Mouse (Mus musculus) adipocyte (in vitro differentiated cells): ENCODE measurements around the gene Osbpl7.

Experiments used
- DNase-seq: peaks from one replicate; pipeline ENCODE4 v3.0.0-alpha.2; 2016; ENCODE audit warnings: low spot score

Osbpl7 gene

DNA sequence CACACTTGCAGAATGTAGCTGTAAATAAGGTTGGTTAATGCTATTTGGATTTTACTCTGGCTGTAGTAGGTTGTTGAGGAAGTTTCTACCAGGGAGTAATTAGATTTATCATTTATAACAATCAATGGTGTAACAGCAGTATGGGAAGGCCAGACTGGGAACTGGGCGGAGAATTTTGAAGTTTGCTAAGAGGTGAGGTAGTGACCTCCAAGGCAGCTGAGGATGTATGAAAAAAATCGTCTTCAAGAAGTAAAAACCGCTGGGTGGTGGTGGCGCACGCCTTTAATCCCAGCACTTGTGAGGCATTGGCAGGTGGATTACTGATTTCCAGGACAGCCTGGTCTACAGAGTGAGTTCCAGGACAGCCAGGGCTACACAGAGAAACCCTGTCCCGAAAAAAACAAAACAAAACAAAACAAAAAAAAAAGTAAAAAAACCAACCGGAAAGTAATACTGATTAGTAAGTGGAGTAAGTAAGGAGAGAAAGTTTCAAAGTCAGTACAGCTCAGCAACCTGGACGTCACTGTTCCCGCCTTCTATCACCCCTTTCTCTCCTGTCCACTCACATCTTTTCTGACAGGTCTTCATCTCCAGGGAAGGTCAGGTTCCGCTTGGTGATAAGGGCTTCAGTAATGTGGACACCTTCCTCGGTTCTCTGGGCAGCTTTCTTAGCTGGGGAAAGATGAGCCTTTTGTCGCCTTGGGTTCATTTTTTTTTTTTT is 10.0 kb upstream of the Osbpl7 start:
- DNase-seq, result no peak

DNA sequence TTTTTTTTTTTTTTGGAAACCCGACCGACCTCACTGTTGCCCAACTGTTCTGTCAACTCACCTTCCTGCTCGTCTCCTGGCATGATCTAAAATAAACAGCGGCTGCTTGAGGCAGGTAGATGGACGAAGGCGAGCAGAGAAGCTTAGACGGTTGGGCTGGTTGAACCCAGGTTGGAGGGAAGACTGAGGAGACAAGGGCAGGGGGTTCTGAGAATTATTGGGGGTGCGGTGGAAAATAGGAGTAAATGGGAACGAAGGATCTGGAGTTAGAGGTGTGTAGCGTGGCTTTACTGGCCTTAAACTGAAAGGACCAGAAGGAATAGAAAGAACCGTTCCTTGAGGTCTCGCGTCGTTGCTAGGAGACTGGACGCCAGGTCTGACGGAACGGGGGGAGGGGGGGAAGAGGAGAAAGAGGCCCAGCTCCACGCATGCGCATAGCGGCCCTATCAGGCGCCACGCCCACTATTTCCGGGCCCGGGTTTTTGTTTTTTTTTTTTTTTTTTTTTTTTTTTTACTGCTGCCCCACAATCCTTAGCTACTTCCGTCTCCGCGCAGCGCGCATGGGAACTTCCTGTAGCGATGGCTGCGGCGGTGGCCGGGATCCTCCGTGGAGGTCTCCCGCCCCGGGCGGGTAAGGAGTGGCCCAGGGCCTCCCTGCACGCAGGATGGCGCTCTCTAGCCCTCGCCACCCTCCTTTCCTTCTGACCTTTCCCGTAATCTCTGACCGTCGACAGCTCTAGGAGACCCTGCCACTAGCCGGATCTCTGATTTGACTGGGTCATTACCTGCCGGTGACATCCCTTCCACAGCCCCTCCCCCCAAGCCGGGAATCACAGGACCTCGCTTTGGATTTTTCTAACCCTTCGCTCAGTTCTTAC is 9.2 kb upstream of the Osbpl7 start, which contains the start of the genes Lrrc46 and Mrpl10:
Gene Lrrc46 (minus strand): TSS at position 386 of the 878 bp plus-strand sequence.
Gene Mrpl10 (plus strand): TSS at position 539 of the 878 bp plus-strand sequence.
- DNase-seq, result peak; percentile 88

GRCm38 (mm10) chr11:97044902-97045301 is 5.5 kb upstream of the Osbpl7 start:
- no peak for DNase-seq

DNA sequence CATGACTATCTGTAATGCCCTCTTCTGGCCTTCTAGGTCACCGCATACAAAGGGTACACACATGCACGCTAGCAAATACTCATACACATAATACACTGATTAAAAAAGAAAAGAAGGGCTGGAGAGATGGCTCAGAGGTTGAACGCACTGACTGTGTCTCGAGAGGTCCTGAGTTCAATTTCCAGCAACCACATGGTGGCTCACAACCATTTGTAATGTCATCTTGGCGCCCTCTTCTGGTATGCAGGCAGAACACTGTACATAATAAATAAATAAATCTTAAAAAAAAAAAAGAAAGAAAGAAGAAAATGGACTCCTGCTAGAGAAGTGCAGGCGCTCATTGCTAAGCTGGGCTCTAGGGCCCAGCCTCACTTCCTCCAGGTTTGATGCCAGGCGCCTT is 4.6 kb upstream of the Osbpl7 start:
- DNase-seq, result no peak

DNA sequence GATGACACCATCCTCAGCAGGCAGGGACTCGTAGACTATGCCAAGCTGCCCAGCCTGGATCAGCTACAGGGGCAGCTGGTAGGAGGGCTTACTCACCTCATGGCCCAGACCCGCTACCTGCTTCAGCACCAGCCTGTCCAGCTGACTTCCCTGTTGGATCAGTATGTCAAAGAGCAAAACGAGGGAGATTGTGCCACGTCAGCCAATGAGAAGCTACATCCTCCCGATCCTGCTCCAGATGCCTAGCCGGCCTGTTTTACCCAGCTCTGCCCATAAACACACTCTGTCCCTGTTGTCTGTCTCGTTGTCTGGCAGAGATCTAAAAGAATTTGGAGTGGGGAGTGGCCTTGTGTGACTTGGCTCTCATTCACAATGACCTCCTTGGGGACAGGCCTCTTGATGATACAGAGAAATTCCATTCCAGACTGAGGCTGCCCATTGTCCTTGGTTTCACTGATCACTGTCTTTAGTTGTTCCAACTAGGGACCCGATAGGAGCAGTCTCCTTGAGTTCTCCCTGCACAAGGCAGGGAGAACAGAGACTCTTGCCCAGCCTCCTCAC is 2.3 kb upstream of the Osbpl7 start:
- peak; percentile 72 for DNase-seq

DNA sequence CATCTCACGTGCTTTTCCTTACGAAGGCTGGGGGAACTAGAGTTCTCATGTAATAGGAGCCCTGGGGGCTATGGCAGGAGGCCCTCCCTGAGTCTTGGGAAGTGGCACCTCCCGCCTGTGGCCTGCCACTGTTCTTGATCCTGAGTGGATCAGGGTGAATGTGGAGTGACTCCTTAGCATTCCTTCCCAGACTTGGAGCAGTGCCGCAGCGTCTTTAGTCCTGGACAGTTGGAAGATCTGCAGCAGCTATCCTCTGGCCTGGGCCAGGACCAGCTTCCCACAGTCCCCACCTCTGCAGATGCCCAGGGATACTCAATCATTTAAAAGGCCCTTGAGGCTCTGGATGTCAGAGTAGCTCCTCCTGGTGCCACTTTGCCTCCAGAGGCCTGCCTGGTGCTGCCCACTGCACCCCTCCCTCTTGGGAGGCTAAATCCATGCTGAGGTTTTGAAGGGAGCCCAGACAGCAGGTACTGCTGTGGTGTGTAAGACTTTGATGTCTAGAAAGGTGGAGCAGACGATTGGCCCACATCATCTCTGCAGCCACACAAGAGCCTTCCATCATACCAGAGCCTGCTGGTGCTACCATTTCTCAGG is 839 bp upstream of the Osbpl7 start:
- DNase-seq, result no peak

DNA sequence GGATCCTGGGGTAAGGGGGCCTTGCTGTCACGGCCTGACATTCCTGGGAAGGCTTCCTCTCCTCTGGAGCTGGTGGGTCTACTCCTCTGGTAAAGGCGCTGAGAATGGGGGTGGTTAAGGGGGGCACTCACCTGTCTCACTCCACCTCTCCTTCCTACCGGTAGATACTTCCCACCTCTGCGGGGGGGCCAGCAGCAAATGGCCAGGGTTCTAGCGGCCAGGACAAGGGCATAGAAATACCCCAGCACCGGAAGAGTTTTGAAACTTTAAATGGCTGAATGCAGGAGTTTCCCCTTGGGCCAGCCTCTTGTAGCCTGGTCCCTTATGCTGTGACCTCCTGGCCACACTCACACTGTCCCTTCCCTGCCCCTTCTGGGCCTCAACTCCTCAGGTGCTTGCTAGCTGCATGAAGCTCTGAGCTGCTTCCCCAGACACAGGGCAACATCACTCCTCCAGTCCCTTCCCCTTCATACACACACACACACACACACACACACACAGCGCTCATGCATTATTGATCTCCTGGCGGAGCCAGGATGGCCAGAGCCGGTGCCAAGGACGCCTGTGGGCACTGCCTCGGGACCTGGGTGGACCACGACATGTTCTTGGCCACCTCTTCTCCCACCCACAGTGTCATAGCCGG is 637 bp downstream of the Osbpl7 start:
- DNase-seq, result no peak

DNA sequence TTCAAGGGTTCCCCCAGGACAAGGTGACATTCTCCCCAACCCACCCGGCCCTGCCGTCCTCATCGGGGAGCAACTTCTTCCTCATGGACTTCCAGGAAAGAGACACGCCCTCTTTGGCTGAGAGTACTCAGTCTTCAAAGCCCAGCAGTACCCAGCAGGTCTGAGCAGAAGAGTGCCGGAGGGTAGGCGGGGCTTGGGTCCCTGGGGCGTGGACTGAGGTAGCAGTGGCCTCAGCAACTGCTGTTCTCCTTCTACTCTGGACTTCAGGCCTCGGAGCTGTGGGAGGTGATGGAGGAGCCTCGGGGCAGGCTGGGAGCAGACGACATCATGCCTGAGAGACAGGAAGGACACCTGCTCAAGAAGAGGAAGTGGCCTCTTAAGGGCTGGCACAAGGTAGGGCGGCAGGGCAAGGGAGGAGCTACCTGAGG is 1.8 kb downstream of the Osbpl7 start:
- no peak for DNase-seq

DNA sequence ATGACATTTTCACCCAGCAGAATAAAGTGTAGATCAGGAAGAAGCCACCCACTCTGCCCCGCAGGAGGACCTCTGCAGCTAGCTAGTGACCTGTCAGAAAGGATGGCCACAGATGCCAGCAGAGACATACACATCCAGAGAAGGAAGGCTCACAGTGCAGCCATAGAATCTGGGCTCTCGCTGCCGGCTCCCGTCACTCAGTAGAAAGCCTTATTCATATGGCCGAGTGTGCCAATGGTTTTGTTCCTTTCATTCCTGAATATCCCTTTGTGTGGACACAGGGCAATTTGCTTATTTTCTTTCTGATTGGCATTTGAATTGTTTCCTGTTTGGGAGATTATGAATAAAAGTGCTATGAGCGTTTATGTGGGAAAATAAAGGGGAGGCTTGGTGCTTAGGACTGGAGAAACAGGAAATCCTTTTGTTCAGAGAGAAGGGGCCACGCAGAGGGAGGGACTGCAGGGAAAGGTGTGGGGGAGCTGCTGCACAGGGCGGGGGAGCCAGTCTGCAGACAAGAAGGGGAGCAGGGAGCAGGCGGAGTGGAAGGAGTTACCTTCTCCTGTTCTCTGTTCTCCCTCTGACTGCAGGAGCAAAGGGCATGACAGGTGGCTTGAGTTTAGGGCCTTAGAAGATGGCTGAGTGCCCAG is 13.0 kb downstream of the Osbpl7 start:
- no peak for DNase-seq

DNA sequence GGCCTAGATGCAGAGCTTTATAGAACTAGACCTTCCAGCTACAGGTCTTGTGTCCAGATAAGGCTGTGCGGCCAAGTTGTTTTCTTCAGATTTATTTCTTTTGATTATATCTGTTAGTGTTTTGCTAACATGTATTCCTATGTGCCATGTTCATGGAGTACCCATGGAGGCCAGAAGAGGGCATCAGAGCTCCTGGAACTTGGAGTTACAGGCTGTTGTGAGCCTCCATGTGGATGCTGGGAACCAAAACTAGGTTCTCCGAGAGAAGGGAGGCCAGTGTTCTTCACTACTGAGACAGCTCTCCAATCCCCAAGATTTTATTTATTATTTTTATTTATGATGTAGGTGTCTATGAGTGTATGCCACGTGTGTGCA is 13.5 kb downstream of the Osbpl7 start:
- no peak for DNase-seq

GRCm38 (mm10) chr11:97065538-97066295 is 15.3 kb downstream of the Osbpl7 start:
- no peak for DNase-seq

- DNase-seq, result no peak
Measured at GRCm38 (mm10) chr11:97066656-97067360, 16.4 kb downstream of the Osbpl7 start.

DNA sequence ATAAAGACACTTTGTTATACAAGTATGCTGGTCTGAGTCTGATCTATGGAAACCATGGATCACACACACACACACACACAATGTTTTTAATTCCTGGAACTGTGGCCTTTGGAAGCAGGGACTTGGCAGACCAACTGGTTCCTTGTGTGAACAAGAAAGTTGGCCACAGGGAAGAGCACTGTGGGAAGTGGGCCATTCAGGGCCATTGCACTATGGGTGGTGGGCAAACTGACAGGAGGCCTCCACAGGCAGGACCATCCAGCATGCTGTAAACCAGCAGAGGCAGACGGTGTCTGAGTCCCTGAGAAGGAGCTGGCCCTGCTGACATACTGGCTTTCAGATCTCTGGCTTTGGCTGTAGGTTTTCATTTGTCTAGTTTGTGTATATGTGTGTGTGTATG is 18.9 kb downstream of the Osbpl7 start:
- DNase-seq, result peak; percentile 68

- DNase-seq, result no peak
Measured at GRCm38 (mm10) chr11:97069770-97070169, 19.3 kb downstream of the Osbpl7 start.

- DNase-seq, result no peak
Measured at GRCm38 (mm10) chr11:97071129-97071528, 20.7 kb downstream of the Osbpl7 start.

DNA sequence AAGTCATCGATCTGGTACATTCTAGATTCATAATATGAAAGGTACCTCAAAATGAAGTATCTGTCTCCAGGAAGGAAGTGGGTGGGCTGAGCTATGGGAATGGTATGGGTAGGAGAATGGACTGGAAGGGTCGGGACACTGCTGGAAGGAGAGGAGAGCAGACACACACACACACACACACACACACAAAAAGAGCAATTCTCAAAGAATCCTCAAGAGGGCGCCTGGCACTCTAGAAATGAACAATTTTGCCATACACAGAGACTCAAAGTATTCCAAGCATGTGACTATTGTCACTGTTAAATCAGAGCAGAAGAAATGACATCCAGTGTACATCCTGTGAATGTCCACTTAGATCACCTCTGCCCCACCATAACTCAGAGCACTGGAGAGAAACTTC is 22.1 kb downstream of the Osbpl7 start:
- DNase-seq, result peak; percentile 82

GRCm38 (mm10) chr11:97074235-97074634 is 23.8 kb downstream of the Osbpl7 start:
- no peak for DNase-seq

GRCm38 (mm10) chr11:97078751-97079150 is 28.3 kb downstream of the Osbpl7 start:
- DNase-seq, result peak; percentile 20

DNA sequence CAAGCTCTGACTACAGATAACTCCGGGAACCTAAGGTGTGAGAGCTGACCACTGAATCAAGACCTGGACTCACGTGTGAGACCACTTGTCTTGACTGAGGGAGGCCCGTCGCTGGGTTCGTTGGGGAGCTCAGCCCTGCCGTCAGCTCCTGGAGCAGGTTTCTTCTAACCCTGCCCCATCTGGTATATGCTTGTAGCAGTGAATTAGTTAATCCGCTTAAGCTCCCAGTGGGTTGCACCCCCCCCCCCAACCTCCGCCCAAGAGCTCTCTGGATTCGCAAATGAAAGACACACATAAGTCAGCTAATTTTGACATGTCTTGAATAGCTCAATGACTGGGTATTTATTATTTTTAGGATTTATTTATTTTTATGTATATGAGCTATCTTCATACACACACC is 29.9 kb downstream of the Osbpl7 start:
- no peak for DNase-seq

GRCm38 (mm10) chr11:97082977-97083376 is 32.5 kb downstream of the Osbpl7 start:
- peak; percentile 18 for DNase-seq
